Mouse (Mus musculus) gastrocnemius, postnatal 36 days (tissue): ENCODE results near the gene Hectd4. TPM values are rescaled to one million over a fixed set of nuclear protein-coding genes. Genes with fewer than 3 reads are reported as not detected.
"Not testable (repeated sequence)": the region's sequence is repeated elsewhere in the genome, so short reads cannot be mapped to it uniquely, and the experiment has no call there.

Source experiments
- DNase-seq, 2 experiments: peaks; one replicate each; pipeline ENCODE4 v3.0.0; 2022
- intact Hi-C: fragments of 180-260 bp; cut with DNase I; formaldehyde crosslinking; loops from one replicate; pipeline ENCODE4 v1.15.1; 2025
- total RNA-seq, 2 experiments: library from RNA; stranded (reverse); gene quantifications; 2 replicates each; pipeline ENCODE4 v1.2.3; 2021

The Hectd4 gene
- total RNA-seq, 2 experiments from 2014 or later, result 10.9 to 12.1 TPM

GRCm38 (mm10) chr5:121226406-121226805, 6.4 kb downstream of the Hectd4 start:
- no peak for DNase-seq

GRCm38 (mm10) chr5:121226845-121227244, 6.8 kb downstream of the Hectd4 start:
- DNase-seq, result no peak
- intact Hi-C loops, result no loop called here

More at GRCm38 (mm10) chr5:121226406-121226805, 6.4 kb downstream of the Hectd4 start:
- intact Hi-C loops, result no loop called here

- DNase-seq, intact Hi-C loops: not testable (repeated sequence)
Measured at GRCm38 (mm10) chr5:121227330-121227729, 7.3 kb downstream of the Hectd4 start.

DNA sequence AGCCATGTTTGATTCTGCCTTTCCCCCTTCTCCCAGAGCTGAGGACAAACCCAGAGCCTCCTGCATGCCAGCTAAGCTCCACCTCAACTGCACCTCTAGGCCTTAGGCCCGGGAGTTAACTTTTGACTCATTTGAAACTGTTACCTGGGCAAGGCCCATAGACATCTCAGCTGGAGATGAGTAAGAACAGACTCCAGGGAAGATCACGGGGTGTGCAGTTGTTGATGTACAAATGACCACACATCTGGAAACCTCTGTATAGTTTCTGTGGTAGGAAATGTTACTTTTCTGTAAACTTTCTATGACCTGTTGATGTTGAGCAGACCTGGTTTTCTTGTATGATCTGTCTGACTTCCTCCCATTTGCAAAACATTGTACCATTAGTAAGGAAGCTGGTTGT, 9.2 kb downstream of the Hectd4 start:
- intact Hi-C loops, result no loop called here
- DNase-seq, result no peak

DNA sequence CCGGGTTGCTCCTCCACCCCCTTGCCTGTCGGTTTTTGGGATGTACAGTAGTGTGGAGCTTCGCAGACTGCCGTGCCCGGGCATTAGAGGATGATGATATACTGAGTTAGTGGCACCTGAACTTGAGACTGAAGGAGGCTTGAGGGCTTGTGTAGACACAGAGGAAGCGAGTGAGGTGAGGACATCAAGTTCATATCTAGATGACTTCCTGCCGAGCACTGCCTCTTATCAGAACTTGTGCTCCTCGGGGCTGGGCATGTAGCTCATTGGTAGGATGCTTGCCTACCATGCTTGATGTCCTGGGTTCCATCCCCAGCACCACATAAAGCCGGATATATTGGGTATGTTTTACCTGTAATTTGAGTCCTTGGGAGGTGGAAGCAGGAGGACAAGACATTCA, 10.8 kb downstream of the Hectd4 start:
- no peak for DNase-seq
- intact Hi-C loops, result no loop called here

DNA sequence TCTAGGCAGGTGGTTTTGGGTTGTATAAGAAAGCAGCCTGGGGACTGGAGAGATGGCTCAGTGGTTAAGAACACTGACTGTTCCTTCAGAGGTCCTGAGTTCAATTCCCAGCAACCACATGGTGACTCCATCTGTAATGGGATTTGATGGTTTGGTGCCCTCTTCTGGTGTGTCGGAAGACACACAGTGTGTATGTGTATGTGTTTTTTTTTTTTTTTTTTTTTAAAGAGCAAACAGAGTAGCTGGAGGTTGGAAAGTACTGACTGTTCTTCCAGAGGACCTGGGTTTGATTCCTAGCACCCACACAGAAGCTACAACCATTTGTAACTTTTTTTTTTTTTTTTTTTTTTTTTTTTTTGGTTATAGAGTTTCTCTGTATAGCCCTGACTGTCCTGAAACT, 12.8 kb downstream of the Hectd4 start:
- intact Hi-C loops, result no loop called here
- DNase-seq, result no peak

- DNase-seq, result no peak
- intact Hi-C loops, result no loop called here
Measured at GRCm38 (mm10) chr5:121233726-121234125, 13.7 kb downstream of the Hectd4 start.

GRCm38 (mm10) chr5:121236171-121236570, 16.2 kb downstream of the Hectd4 start:
- intact Hi-C loops, result no loop called here
- DNase-seq, result no peak

DNA sequence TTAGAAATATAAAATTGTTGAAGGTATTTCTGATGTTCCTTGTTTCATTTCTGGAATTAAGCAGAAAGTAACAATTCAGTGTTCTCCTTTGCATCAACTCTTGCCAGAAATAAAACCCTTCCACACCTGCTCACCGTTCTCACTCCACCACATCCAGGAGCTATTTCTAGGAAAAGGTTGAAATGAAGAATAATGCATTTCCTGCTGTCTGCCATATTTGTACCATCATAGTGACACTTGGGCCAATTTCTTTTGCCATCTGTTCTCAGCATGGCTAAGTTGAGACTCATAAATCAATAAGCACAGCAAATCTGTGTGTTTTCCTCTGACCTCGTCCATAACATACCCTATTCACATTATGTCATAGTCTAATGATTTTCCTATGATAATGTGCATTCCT, 18.2 kb downstream of the Hectd4 start:
- intact Hi-C loops, result no loop called here

GRCm38 (mm10) chr5:121239846-121240245, 19.8 kb downstream of the Hectd4 start:
- intact Hi-C loops, result no loop called here
- DNase-seq, result no peak

More for the DNA sequence above, 18.2 kb downstream of the Hectd4 start:
- DNase-seq, result no peak

DNA sequence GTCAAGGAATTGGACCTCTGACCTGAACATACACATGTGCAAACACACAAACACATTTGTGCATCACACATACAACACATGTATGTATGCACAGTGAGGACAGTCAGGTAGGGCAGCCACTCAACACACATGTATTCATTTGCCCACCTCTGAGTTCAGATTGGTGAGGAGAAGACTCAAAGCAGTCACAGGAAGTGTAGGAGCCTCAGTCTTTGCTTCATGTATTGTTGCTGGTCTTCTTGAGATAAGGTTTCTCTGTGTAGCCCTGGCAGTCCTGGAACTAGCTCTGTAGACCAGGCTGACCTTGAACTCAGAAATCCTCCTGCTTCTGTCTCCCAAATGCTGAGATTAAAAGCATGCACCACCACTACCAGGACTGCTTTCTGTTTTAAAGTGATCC, 21.2 kb downstream of the Hectd4 start:
- DNase-seq, result no peak

GRCm38 (mm10) chr5:121242261-121242660, 22.2 kb downstream of the Hectd4 start:
- intact Hi-C loops, result no loop called here
- DNase-seq, result no peak

More for the DNA sequence above, 21.2 kb downstream of the Hectd4 start:
- intact Hi-C loops, result no loop called here

- intact Hi-C loops, result no loop called here
Measured at GRCm38 (mm10) chr5:121242701-121243100, 22.7 kb downstream of the Hectd4 start.

DNA sequence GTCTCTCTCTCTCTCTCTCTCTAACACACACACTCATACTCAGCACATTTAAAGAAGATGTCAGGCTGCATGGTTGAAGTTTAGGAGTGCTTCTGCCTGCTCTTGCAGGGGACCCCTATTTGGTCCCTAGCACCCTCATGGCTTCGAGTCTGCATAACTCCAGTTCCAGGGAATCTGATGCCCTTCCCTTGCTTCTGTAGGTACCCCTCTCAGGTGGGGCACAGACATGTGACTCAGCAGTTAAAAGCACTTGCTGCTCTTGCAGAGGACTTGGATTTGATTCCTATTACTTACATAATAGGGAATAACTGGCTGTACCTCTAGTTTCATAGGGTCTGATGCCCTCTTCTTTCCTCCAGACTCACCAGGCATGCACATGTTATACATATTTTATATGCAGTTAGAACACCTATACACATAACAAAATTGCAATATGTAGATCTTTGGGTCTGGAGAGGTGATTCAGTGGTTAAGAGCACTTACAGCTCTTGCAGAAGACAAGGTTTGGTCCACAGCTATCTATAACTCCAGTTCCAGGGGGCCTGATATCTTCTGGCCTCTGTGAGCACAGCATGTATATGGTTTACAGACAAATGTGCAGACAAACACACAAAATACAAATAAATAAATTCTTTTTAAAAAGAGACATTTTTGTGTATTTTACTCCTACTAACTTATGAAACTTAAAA, 23.8 kb downstream of the Hectd4 start:
- intact Hi-C loops, result no loop called here
- no peak for DNase-seq

More at GRCm38 (mm10) chr5:121242701-121243100, 22.7 kb downstream of the Hectd4 start:
- no peak for DNase-seq

- intact Hi-C loops, result no loop called here
- DNase-seq, result no peak
Measured at GRCm38 (mm10) chr5:121244365-121244731, 24.3 kb downstream of the Hectd4 start.

DNA sequence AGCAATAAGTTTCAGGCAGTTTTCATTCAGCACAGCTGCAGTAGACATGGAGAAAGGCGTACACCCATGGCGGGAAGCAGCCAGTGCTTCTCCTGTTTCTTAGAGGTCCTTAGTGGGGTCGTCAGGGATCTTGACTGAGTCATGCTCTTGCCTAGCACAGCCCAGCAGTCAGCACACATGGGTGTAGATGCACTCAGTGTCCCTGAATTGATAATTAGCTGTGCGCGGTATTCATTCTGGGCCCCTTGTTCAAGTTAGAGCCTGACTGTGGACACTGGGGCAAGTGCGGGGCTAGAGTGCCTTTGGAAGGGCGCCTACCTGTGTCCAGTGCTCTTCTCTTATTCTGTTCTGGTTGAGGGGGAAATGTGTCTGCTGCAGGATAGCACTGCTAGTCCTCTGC, 25.2 kb downstream of the Hectd4 start:
- DNase-seq, result no peak
- intact Hi-C loops, result no loop called here

- intact Hi-C loops, result no loop called here
- no peak for DNase-seq
Measured at GRCm38 (mm10) chr5:121248766-121249394, 28.9 kb downstream of the Hectd4 start.

DNA sequence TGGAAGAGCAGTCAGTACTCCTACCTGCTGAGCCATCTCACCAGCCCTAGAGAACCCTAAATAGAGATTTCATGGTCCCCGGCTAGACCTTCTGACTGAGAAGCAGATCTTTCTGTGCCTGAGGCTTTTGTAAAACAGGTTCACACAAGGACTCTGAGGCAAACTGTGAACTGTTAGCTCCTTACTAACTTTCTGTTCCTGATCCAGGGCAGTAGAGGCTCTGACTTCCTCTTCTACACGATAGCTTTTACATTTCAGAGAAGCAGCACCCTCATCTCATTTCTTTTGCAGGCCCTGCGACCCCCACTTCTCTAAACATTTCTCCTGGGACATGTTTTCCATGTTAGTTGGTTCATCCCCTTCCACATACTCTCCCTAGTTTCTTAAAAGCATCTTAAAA, 29.7 kb downstream of the Hectd4 start:
- intact Hi-C loops, result no loop called here

GRCm38 (mm10) chr5:121251813-121252212, 31.8 kb downstream of the Hectd4 start:
- intact Hi-C loops, result no loop called here
- no peak for DNase-seq

More for the DNA sequence above, 29.7 kb downstream of the Hectd4 start:
- DNase-seq, result no peak

- DNase-seq, result no peak
- intact Hi-C loops, result no loop called here
Measured at GRCm38 (mm10) chr5:121253816-121254497, 33.9 kb downstream of the Hectd4 start.

- intact Hi-C loops, result no loop called here
- DNase-seq, result no peak
Measured at GRCm38 (mm10) chr5:121254977-121255376, 35.0 kb downstream of the Hectd4 start.

GRCm38 (mm10) chr5:121261806-121262205, 41.8 kb downstream of the Hectd4 start:
- no peak for DNase-seq
- intact Hi-C loops, result no loop called here
